Mouse (Mus musculus) C2C12 (cell line): ENCODE measurements around the gene Pycard.

ENCODE experiments used
- CEBPB ChIP-seq: IDR thresholded peaks from one replicate; pipeline ENCODE4 v1.6.1; 2011; ENCODE audit warnings: low read depth, mild to moderate bottlenecking, control low read depth, moderate library complexity
- CTCF ChIP-seq: IDR thresholded peaks from one replicate; pipeline ENCODE4 v1.5.1; 2011; ENCODE audit not compliant: control insufficient read depth, insufficient read depth, insufficient read length
- MAX ChIP-seq: IDR thresholded peaks from one replicate; pipeline ENCODE4 v1.6.1; 2011; ENCODE audit warnings: mild to moderate bottlenecking, control low read depth
- USF1 ChIP-seq: IDR thresholded peaks from one replicate; pipeline ENCODE4 v1.6.1; 2011; ENCODE audit warnings: low read depth, mild to moderate bottlenecking, control low read depth, moderate library complexity

DNA sequence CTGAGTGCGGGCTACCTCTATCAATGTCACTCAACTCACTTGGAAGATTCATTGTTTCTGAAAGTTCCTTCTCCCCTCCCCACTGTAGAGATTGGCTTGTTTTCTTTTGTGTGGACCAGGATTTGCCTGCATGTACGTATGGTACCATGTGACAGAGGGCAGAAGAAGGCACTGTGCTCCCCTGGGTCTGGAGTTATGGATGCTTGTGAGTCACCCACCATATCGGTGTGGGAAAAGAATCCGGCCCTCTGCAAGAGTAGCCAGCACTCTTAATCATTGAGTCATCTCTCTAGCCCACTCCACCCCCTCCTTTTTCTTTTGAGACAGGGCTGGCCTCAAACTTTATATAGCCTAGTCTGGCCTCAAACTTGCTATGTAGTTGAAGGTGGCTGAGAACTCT, 31.3 kb upstream of the Pycard start:
- TF ChIP-seq CTCF (no peak), USF1 (peak; percentile 65), CEBPB (no peak), MAX (no peak)
